Mouse (Mus musculus): ENCODE measurements around the gene Eme2. TPM values are rescaled to one million over a fixed set of nuclear protein-coding genes. Genes with fewer than 3 reads are reported as not detected.

Eme2 gene
- polyA plus RNA-seq, 1 experiment from 2014 or later, result 30.1 TPM

GRCm38 (mm10) chr17:24865776-24866175 lies 29.1 kb downstream of the Eme2 start, which contains the start of gene Igfals:
Gene Igfals, plus strand, starts transcription at chr17:24865997.
- Histone ChIP-seq H3K4me1 (ENCODE audit: control insufficient read depth, insufficient read depth, low read depth, low read length) (no peaks in the 10 kb centered on the region), H3K27ac (ENCODE audit: low read depth, low read length) (no peak within 1 kb of the TSS), H3K27me3 (replicated peaks; ENCODE audit: control insufficient read depth, insufficient read depth, low read length) (no peaks in the 10 kb centered on the region), H3K36me3 (ENCODE audit: control insufficient read depth, insufficient read depth, low read length) (peaks cover 20% of the 10 kb centered on the region), H3K4me2 (ENCODE audit: low read length) (no peak within 1 kb of the TSS), H3K9me3 (ENCODE audit: control insufficient read depth, low read length) (no peaks in the 10 kb centered on the region), H3K4me3 (ENCODE audit: low read length) (no peak within 1 kb of the TSS), H3K9ac (ENCODE audit: low read depth, low read length) (no peak within 1 kb of the TSS)
- ATAC-seq, result no peak
- 90% methylated on average over 8 of the region's 8 CpGs for WGBS

GRCm38 (mm10) chr17:24861785-24862184 lies 33.1 kb downstream of the Eme2 start:
- Histone ChIP-seq H3K9me3 (ENCODE audit: control insufficient read depth, low read length) (no peaks in the 10 kb centered on the region), H3K9ac (ENCODE audit: low read depth, low read length) (no peak overlapping the region), H3K27me3 (replicated peaks; ENCODE audit: control insufficient read depth, insufficient read depth, low read length) (no peaks in the 10 kb centered on the region), H3K36me3 (ENCODE audit: control insufficient read depth, insufficient read depth, low read length) (peaks cover 25% of the 10 kb centered on the region), H3K4me2 (ENCODE audit: low read length) (no peak overlapping the region), H3K4me1 (ENCODE audit: control insufficient read depth, insufficient read depth, low read depth, low read length) (no peaks in the 10 kb centered on the region), H3K4me3 (ENCODE audit: low read length) (no peak overlapping the region), H3K27ac (ENCODE audit: low read depth, low read length) (no peak overlapping the region)
- WGBS, result 95% methylated on average over 3 of the region's 3 CpGs
- no peak for ATAC-seq

GRCm38 (mm10) chr17:24860076-24860475 lies 34.8 kb downstream of the Eme2 start:
- peaks cover 25% of the 10 kb centered on the region for H3K36me3 ChIP-seq (ENCODE audit: control insufficient read depth, insufficient read depth, low read length)
- ATAC-seq, result no peak
- no peak overlapping the region for H3K4me2 ChIP-seq (ENCODE audit: low read length)
- no peak overlapping the region for H3K27ac ChIP-seq (ENCODE audit: low read depth, low read length)
- H3K4me3 ChIP-seq (ENCODE audit: low read length), result no peak overlapping the region
- WGBS, result 94% methylated on average over 8 of the region's 8 CpGs
- no peaks in the 10 kb centered on the region for H3K27me3 ChIP-seq (replicated peaks; ENCODE audit: control insufficient read depth, insufficient read depth, low read length)
- H3K9ac ChIP-seq (ENCODE audit: low read depth, low read length), result no peak overlapping the region
- H3K9me3 ChIP-seq (ENCODE audit: control insufficient read depth, low read length), result no peaks in the 10 kb centered on the region
- H3K4me1 ChIP-seq (ENCODE audit: control insufficient read depth, insufficient read depth, low read depth, low read length), result no peaks in the 10 kb centered on the region

- no peaks in the 10 kb centered on the region for H3K9me3 ChIP-seq (ENCODE audit: control insufficient read depth, low read length)
- no peak overlapping the region for H3K27ac ChIP-seq (ENCODE audit: low read depth, low read length)
- no peak overlapping the region for H3K4me3 ChIP-seq (ENCODE audit: low read length)
- WGBS, result 81% methylated on average over 6 of the region's 6 CpGs
- no peak overlapping the region for H3K4me2 ChIP-seq (ENCODE audit: low read length)
- no peaks in the 10 kb centered on the region for H3K27me3 ChIP-seq (replicated peaks; ENCODE audit: control insufficient read depth, insufficient read depth, low read length)
- ATAC-seq, result no peak
- H3K36me3 ChIP-seq (ENCODE audit: control insufficient read depth, insufficient read depth, low read length), result peaks cover 23% of the 10 kb centered on the region
- H3K4me1 ChIP-seq (ENCODE audit: control insufficient read depth, insufficient read depth, low read depth, low read length), result no peaks in the 10 kb centered on the region
- no peak overlapping the region for H3K9ac ChIP-seq (ENCODE audit: low read depth, low read length)
Measured at GRCm38 (mm10) chr17:24858967-24859366, 35.9 kb downstream of the Eme2 start.

GRCm38 (mm10) chr17:24857831-24858470 lies 36.9 kb downstream of the Eme2 start:
- Histone ChIP-seq H3K27me3 (replicated peaks; ENCODE audit: control insufficient read depth, insufficient read depth, low read length) (no peaks in the 10 kb centered on the region), H3K9me3 (ENCODE audit: control insufficient read depth, low read length) (no peaks in the 10 kb centered on the region), H3K27ac (ENCODE audit: low read depth, low read length) (no peak overlapping the region), H3K4me2 (ENCODE audit: low read length) (no peak overlapping the region), H3K4me3 (ENCODE audit: low read length) (no peak overlapping the region), H3K36me3 (ENCODE audit: control insufficient read depth, insufficient read depth, low read length) (peaks cover 22% of the 10 kb centered on the region), H3K4me1 (ENCODE audit: control insufficient read depth, insufficient read depth, low read depth, low read length) (no peaks in the 10 kb centered on the region), H3K9ac (ENCODE audit: low read depth, low read length) (no peak overlapping the region)
- WGBS, result 87% methylated on average over 8 of the region's 8 CpGs
- no peak for ATAC-seq

GRCm38 (mm10) chr17:24856589-24856988 lies 38.3 kb downstream of the Eme2 start:
- H3K9me3 ChIP-seq (ENCODE audit: control insufficient read depth, low read length), result no peaks in the 10 kb centered on the region
- H3K27me3 ChIP-seq (replicated peaks; ENCODE audit: control insufficient read depth, insufficient read depth, low read length), result no peaks in the 10 kb centered on the region
- peaks cover under 1% of the 10 kb centered on the region; the same call in 1 of the 2 replicates for H3K4me1 ChIP-seq (ENCODE audit: control insufficient read depth, insufficient read depth, low read depth, low read length)
- no peak for ATAC-seq
- H3K36me3 ChIP-seq (ENCODE audit: control insufficient read depth, insufficient read depth, low read length), result peaks cover 19% of the 10 kb centered on the region
- no peak overlapping the region for H3K4me2 ChIP-seq (ENCODE audit: low read length)
- 91% methylated on average over 13 of the region's 13 CpGs for WGBS
- no peak overlapping the region for H3K9ac ChIP-seq (ENCODE audit: low read depth, low read length)
- no peak overlapping the region for H3K4me3 ChIP-seq (ENCODE audit: low read length)
- H3K27ac ChIP-seq (ENCODE audit: low read depth, low read length), result no peak overlapping the region

GRCm38 (mm10) chr17:24855838-24856464 lies 38.9 kb downstream of the Eme2 start:
- 73% methylated on average over 3 of the region's 3 CpGs for WGBS
- peaks cover 14% of the 10 kb centered on the region for H3K36me3 ChIP-seq (ENCODE audit: control insufficient read depth, insufficient read depth, low read length)
- no peak for ATAC-seq
- no peaks in the 10 kb centered on the region for H3K9me3 ChIP-seq (ENCODE audit: control insufficient read depth, low read length)
- peaks cover 7% of the 10 kb centered on the region for H3K4me1 ChIP-seq (ENCODE audit: control insufficient read depth, insufficient read depth, low read depth, low read length)
- H3K27ac ChIP-seq (ENCODE audit: low read depth, low read length), result no peak overlapping the region
- no peaks in the 10 kb centered on the region for H3K27me3 ChIP-seq (replicated peaks; ENCODE audit: control insufficient read depth, insufficient read depth, low read length)
- H3K4me2 ChIP-seq (ENCODE audit: low read length), result no peak overlapping the region
- H3K4me3 ChIP-seq (ENCODE audit: low read length), result no peak overlapping the region
- H3K9ac ChIP-seq (ENCODE audit: low read depth, low read length), result no peak overlapping the region

- no peak for ATAC-seq
- Histone ChIP-seq H3K9me3 (ENCODE audit: control insufficient read depth, low read length) (no peaks in the 10 kb centered on the region), H3K4me3 (ENCODE audit: low read length) (peak overlapping the region; percentile 95), H3K4me2 (ENCODE audit: low read length) (peak overlapping the region; percentile 72), H3K27ac (ENCODE audit: low read depth, low read length) (no peak overlapping the region), H3K4me1 (ENCODE audit: control insufficient read depth, insufficient read depth, low read depth, low read length) (peaks cover 15% of the 10 kb centered on the region), H3K36me3 (ENCODE audit: control insufficient read depth, insufficient read depth, low read length) (peaks cover 6% of the 10 kb centered on the region), H3K27me3 (replicated peaks; ENCODE audit: control insufficient read depth, insufficient read depth, low read length) (no peaks in the 10 kb centered on the region), H3K9ac (ENCODE audit: low read depth, low read length) (no peak overlapping the region)
- WGBS, result 86% methylated on average over 10 of the region's 10 CpGs
Measured at GRCm38 (mm10) chr17:24851381-24852125, 43.3 kb downstream of the Eme2 start.

- Histone ChIP-seq H3K4me3 (ENCODE audit: low read length) (peak overlapping the region; percentile 95), H3K36me3 (ENCODE audit: control insufficient read depth, insufficient read depth, low read length) (peaks cover 6% of the 10 kb centered on the region), H3K4me2 (ENCODE audit: low read length) (peak overlapping the region; percentile 72), H3K27me3 (replicated peaks; ENCODE audit: control insufficient read depth, insufficient read depth, low read length) (no peaks in the 10 kb centered on the region), H3K9ac (ENCODE audit: low read depth, low read length) (peak overlapping the region; percentile 76), H3K4me1 (ENCODE audit: control insufficient read depth, insufficient read depth, low read depth, low read length) (peaks cover 15% of the 10 kb centered on the region), H3K27ac (ENCODE audit: low read depth, low read length) (peak overlapping the region; percentile 81), H3K9me3 (ENCODE audit: control insufficient read depth, low read length) (no peaks in the 10 kb centered on the region)
- ATAC-seq, result no peak
- under 1% methylated on average over 20 of the region's 20 CpGs for WGBS
Measured at GRCm38 (mm10) chr17:24850773-24851127, 44.1 kb downstream of the Eme2 start.
